Mouse (Mus musculus): ENCODE results near the gene A630023A22Rik.

Gene A630023A22Rik

GRCm38 (mm10) chr14:34102601-34103000, at the start of gene A630023A22Rik:
A630023A22Rik (minus strand) TSS chr14:34102754.
- DNase-seq: no peak

- DNase-seq: peak; percentile 60
Observed at GRCm38 (mm10) chr14:34152342-34152741, 49.8 kb upstream of the A630023A22Rik start, which contains the start of gene Npy4r. Npy4r (minus strand) TSS chr14:34152489.

- DNase-seq: no peak
Observed at GRCm38 (mm10) chr14:34142915-34143314, 40.4 kb upstream of the A630023A22Rik start.

GRCm38 (mm10) chr14:34142316-34142715, 39.8 kb upstream of the A630023A22Rik start:
- no peak for DNase-seq

- no peak for DNase-seq
Observed at GRCm38 (mm10) chr14:34139671-34140664, 37.4 kb upstream of the A630023A22Rik start.

GRCm38 (mm10) chr14:34135391-34135790, 32.8 kb upstream of the A630023A22Rik start:
- no peak for DNase-seq

- DNase-seq: no peak
Observed at GRCm38 (mm10) chr14:34131216-34131615, 28.7 kb upstream of the A630023A22Rik start.

- no peak for DNase-seq
Observed at GRCm38 (mm10) chr14:34121691-34122090, 19.1 kb upstream of the A630023A22Rik start.

- no peak for DNase-seq
Observed at GRCm38 (mm10) chr14:34120923-34121351, 18.4 kb upstream of the A630023A22Rik start.

- no peak for DNase-seq
Observed at GRCm38 (mm10) chr14:34120016-34120910, 17.7 kb upstream of the A630023A22Rik start.

- no peak for DNase-seq
Observed at GRCm38 (mm10) chr14:34119046-34119723, 16.6 kb upstream of the A630023A22Rik start.

- no peak for DNase-seq
Observed at GRCm38 (mm10) chr14:34114311-34114710, 11.8 kb upstream of the A630023A22Rik start.

- DNase-seq: no peak
Observed at GRCm38 (mm10) chr14:34107594-34107993, 5.0 kb upstream of the A630023A22Rik start.

- peak; percentile 68 for DNase-seq
Observed at GRCm38 (mm10) chr14:34106389-34107062, 4.0 kb upstream of the A630023A22Rik start.

- DNase-seq: peak; percentile 83
Observed at GRCm38 (mm10) chr14:34104892-34105291, 2.3 kb upstream of the A630023A22Rik start.

GRCm38 (mm10) chr14:34103855-34104254, 1.3 kb upstream of the A630023A22Rik start:
- DNase-seq: no peak

- no peak for DNase-seq
Observed at GRCm38 (mm10) chr14:34096161-34096560, 6.4 kb downstream of the A630023A22Rik start.

GRCm38 (mm10) chr14:34092856-34093255, 9.7 kb downstream of the A630023A22Rik start:
- DNase-seq: no peak

- no peak for DNase-seq
Observed at GRCm38 (mm10) chr14:34091475-34091874, 11.1 kb downstream of the A630023A22Rik start.

GRCm38 (mm10) chr14:34089796-34090195, 12.8 kb downstream of the A630023A22Rik start:
- DNase-seq: no peak

- no peak for DNase-seq
Observed at GRCm38 (mm10) chr14:34087856-34088398, 14.6 kb downstream of the A630023A22Rik start.

- DNase-seq: no peak
Observed at GRCm38 (mm10) chr14:34086806-34087205, 15.7 kb downstream of the A630023A22Rik start.

Data from lung, postnatal 14 days (tissue).